Mouse (Mus musculus) adrenal gland, adult 18-20 months (tissue): ENCODE measurements around the gene Nid2. TPM values are rescaled to one million over a fixed set of nuclear protein-coding genes. Genes with fewer than 3 reads are reported as not detected.

Experiments used
- DNase-seq, 2 experiments: peaks; one replicate each; pipeline ENCODE4 v3.0.0; 2021 to 2022; ENCODE audit warnings: low spot score in 2 of 2
- total RNA-seq, 2 experiments: library from RNA; stranded (reverse); gene quantifications; 1 replicate in 1 of 2; 2 replicates in 1 of 2; pipeline ENCODE4 v1.2.3; 2021

Nid2 gene
- total RNA-seq, 2 experiments from 2014 or later, result 8.1 to 14.2 TPM

GRCm38 (mm10) chr14:19776890-19777289 lies 25.8 kb downstream of the Nid2 start:
- DNase-seq, result peak; percentile 19 to 58

- no peak for DNase-seq
Observed at GRCm38 (mm10) chr14:19777365-19777764, 26.3 kb downstream of the Nid2 start.

- DNase-seq, result no peak
Observed at GRCm38 (mm10) chr14:19777945-19778344, 26.9 kb downstream of the Nid2 start.

- DNase-seq, result no peak
Observed at GRCm38 (mm10) chr14:19785797-19786588, 34.9 kb downstream of the Nid2 start.

GRCm38 (mm10) chr14:19788443-19788842 lies 37.4 kb downstream of the Nid2 start:
- no peak for DNase-seq

GRCm38 (mm10) chr14:19794881-19795280 lies 43.8 kb downstream of the Nid2 start:
- no peak for DNase-seq

GRCm38 (mm10) chr14:19796541-19797304 lies 45.7 kb downstream of the Nid2 start:
- DNase-seq, result no peak

- no peak for DNase-seq
Observed at GRCm38 (mm10) chr14:19800485-19800884, 49.4 kb downstream of the Nid2 start.

- DNase-seq, result no peak
Observed at GRCm38 (mm10) chr14:19801474-19802215, 50.6 kb downstream of the Nid2 start.

GRCm38 (mm10) chr14:19803222-19803621 lies 52.2 kb downstream of the Nid2 start:
- no peak for DNase-seq

GRCm38 (mm10) chr14:19803623-19804022 lies 52.6 kb downstream of the Nid2 start:
- no peak for DNase-seq

- DNase-seq, result no peak
Observed at GRCm38 (mm10) chr14:19807339-19807738, 56.3 kb downstream of the Nid2 start.

- no peak for DNase-seq
Observed at GRCm38 (mm10) chr14:19807858-19808257, 56.8 kb downstream of the Nid2 start.

- no peak for DNase-seq
Observed at GRCm38 (mm10) chr14:19809934-19810333, 58.9 kb downstream of the Nid2 start.

- no peak for DNase-seq
Observed at GRCm38 (mm10) chr14:19813061-19813460, 62.0 kb downstream of the Nid2 start.

GRCm38 (mm10) chr14:19817949-19818348 lies 66.9 kb downstream of the Nid2 start:
- DNase-seq, result peak; percentile 75 to 81

GRCm38 (mm10) chr14:19821686-19822085 lies 70.6 kb downstream of the Nid2 start:
- DNase-seq, result no peak

- peak; percentile 90 to 93 for DNase-seq
Observed at GRCm38 (mm10) chr14:19823321-19824142, 72.5 kb downstream of the Nid2 start, which contains the start of gene Rtraf. Gene Rtraf, minus strand, starts transcription at chr14:19823824.

- DNase-seq, result no peak
Observed at GRCm38 (mm10) chr14:19825481-19825880, 74.4 kb downstream of the Nid2 start.

- DNase-seq, result no peak
Observed at GRCm38 (mm10) chr14:19836289-19836688, 85.2 kb downstream of the Nid2 start.
